Mouse (Mus musculus): Measurements from ENCODE around the gene Avl9. TPM values are rescaled to one million over a fixed set of nuclear protein-coding genes. Genes with fewer than 3 reads are reported as not detected.
A peak's percentile ranks its signal among the peaks of the same experiment; 100 is the strongest.

Avl9 gene
- polyA plus RNA-seq, 1 experiment from 2014 or later, result 26.5 TPM

DNA sequence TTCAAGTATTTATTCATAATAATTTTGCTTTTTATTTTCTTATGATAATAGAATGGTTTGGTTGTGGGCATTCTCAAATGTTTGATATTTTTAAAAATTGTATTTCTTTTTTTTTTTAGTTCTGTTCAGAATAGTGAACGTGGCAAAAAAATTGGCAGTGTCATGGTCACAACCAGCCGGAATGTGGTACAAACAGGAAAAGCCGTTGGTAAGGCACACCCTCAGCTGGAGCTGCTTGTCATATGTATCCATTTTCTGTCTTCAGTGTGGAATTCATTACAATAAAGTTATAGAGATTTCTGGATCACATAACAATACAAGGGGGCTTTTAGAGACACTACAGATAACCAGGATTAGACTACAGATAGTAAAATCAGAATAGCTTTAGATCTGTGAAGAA, 39.0 kb downstream of the Avl9 start:
- H3K9me3 ChIP-seq, result no peaks in the 10 kb centered on the region
- H3K27ac ChIP-seq (replicated peaks), result no peak overlapping the region
- no peak for ATAC-seq (ENCODE audit: low read depth)
- H3K9ac ChIP-seq, result no peak overlapping the region
- H3K4me3 ChIP-seq, result no peak overlapping the region
- 94% methylated on average over 3 of the region's 3 CpGs for WGBS
- H3K36me3 ChIP-seq, result peaks cover 58% of the 10 kb centered on the region
- no peaks in the 10 kb centered on the region for H3K4me1 ChIP-seq (replicated peaks)
- H3K27me3 ChIP-seq, result no peaks in the 10 kb centered on the region
- no peak overlapping the region for H3K4me2 ChIP-seq

DNA sequence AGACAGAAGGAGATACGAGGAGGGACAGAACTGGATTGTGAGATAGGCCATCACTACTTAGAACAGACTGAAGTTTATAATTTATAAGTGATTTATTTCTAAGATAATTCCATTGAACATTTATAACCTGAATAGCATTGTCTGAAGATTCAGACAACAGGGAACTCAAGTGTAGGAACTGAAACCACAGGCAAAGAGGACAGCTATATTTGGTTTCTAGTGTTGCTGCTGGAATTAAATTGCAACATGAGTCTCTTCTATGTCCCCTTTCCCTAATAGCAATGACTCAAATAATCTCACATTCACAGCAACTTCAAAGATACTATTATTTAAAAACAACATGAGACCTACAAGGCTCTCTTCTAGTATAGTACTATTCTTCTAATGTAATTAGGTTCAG, 41.4 kb downstream of the Avl9 start:
- Histone ChIP-seq H3K27me3 (no peaks in the 10 kb centered on the region), H3K9me3 (no peaks in the 10 kb centered on the region), H3K4me3 (no peak overlapping the region), H3K36me3 (peaks cover 76% of the 10 kb centered on the region), H3K9ac (no peak overlapping the region), H3K4me1 (replicated peaks) (no peaks in the 10 kb centered on the region), H3K4me2 (no peak overlapping the region), H3K27ac (replicated peaks) (no peak overlapping the region)
- no peak for ATAC-seq (ENCODE audit: low read depth)
- WGBS, result 94% methylated on average over 1 of the region's 1 CpGs

DNA sequence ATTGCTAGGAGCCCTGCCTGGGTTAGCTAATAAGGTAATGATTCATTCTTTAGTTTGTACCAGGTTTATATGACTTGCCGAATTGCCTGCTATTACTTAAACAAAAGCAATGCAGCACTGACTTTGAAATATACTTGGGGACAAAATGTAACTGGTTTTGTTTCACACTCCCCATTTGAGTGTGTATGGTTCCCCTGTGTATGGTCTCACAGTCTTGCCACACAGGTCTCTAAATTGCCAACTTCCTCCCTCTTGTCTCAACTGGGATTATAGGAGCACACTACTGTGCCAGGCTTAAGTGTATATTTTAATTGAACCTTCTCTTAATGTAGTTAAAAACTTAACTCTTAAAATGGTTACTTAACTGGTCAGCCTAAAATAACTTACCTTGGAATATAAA, 44.6 kb downstream of the Avl9 start:
- Histone ChIP-seq H3K9ac (no peak overlapping the region), H3K27me3 (no peaks in the 10 kb centered on the region), H3K4me2 (no peak overlapping the region), H3K4me3 (no peak overlapping the region), H3K4me1 (replicated peaks) (no peaks in the 10 kb centered on the region), H3K36me3 (peaks cover 79% of the 10 kb centered on the region), H3K27ac (replicated peaks) (no peak overlapping the region), H3K9me3 (no peaks in the 10 kb centered on the region)
- 81% methylated on average over 1 of the region's 1 CpGs for WGBS
- no peak for ATAC-seq (ENCODE audit: low read depth)

DNA sequence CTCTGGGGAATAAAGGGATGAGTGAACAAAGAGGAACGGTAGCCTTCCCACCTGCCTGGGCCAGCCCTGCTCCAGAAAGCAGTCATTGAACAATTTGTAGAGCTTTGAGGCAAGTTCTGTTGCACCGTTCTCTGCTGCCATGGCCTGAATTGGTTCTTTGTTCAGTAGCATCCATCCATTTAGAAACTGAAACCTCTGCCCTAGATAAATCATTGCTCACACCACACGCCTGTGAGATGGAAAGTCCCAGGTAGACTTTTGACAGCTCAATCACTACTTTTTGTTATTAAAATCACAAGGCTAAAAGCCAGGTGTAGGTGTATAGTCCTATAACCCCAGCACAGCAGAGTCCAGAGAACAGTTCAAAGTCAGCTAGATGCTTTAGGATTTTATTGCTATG, 50.6 kb downstream of the Avl9 start:
- Histone ChIP-seq H3K27me3 (no peaks in the 10 kb centered on the region), H3K9me3 (no peaks in the 10 kb centered on the region), H3K4me3 (no peak overlapping the region), H3K4me2 (no peak overlapping the region), H3K9ac (no peak overlapping the region), H3K36me3 (peaks cover 40% of the 10 kb centered on the region), H3K27ac (replicated peaks) (no peak overlapping the region), H3K4me1 (replicated peaks) (no peaks in the 10 kb centered on the region)
- 61% methylated on average over 3 of the region's 3 CpGs for WGBS
- ATAC-seq (ENCODE audit: low read depth), result no peak

DNA sequence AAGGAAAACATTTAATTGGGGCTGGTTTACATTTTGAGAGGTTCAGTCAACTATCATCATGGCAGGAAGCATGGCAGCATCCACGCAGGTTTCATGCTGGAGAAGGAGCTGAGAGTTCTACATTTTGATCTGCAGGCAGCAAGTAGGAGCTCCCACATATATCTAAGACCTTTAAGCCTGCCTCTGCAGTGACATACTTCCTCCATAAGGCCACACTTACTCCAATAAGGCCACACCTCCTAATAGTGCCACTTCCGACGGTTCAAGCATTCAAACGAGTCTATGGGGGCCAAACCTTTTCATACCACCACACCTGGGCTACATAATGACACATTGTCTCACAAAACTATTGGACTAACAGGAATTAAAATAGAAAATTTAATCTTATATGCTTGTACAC, 51.0 kb downstream of the Avl9 start:
- no peak overlapping the region for H3K27ac ChIP-seq (replicated peaks)
- WGBS, result 83% methylated on average over 4 of the region's 4 CpGs
- H3K4me2 ChIP-seq, result no peak overlapping the region
- H3K36me3 ChIP-seq, result peaks cover 37% of the 10 kb centered on the region
- no peak overlapping the region for H3K4me3 ChIP-seq
- no peaks in the 10 kb centered on the region for H3K4me1 ChIP-seq (replicated peaks)
- no peak for ATAC-seq (ENCODE audit: low read depth)
- no peak overlapping the region for H3K9ac ChIP-seq
- H3K9me3 ChIP-seq, result no peaks in the 10 kb centered on the region
- H3K27me3 ChIP-seq, result no peaks in the 10 kb centered on the region

DNA sequence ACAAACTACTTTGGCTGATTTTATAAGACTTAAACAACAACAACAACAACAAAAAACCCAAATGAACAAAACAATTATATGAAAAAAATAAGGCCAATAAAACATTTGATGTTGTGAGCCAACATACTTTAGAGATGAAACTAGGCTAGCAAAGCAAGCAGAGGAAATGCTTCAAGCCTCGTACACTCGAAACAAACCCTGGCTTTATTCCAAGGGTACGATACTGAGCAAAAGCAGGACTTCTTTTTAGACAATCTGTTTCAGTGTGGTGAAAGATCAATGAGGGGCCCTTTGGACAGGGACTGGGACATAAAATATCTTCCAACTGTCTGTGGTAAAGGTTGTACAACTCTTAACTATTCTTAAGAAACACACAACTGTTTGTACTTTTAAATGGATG, 61.1 kb downstream of the Avl9 start:
- H3K9ac ChIP-seq, result no peak overlapping the region
- WGBS, result 71% methylated on average over 3 of the region's 3 CpGs
- no peaks in the 10 kb centered on the region for H3K27me3 ChIP-seq
- ATAC-seq (ENCODE audit: low read depth), result no peak
- H3K4me1 ChIP-seq (replicated peaks), result no peaks in the 10 kb centered on the region
- H3K9me3 ChIP-seq, result no peaks in the 10 kb centered on the region
- no peak overlapping the region for H3K27ac ChIP-seq (replicated peaks)
- no peak overlapping the region for H3K4me3 ChIP-seq
- peaks cover 48% of the 10 kb centered on the region for H3K36me3 ChIP-seq
- no peak overlapping the region for H3K4me2 ChIP-seq

DNA sequence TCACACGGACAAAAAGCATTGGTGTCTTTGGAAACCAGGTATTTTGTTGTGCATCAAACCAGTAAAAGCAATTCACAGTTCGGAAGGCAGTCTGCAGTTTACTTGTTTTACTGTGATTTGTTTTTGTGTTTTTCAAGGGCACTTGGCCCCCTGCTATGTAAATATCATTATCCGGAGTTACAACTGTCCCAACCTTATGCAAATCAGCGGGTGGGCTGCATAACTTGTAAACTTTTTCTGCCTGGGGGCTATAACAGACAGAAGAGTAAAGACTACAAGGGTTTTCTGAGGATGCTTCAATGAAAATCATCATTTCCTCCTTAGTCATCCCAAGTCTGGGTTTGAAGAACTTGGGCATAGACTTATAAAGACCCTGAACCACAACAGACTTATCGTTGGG, 64.9 kb downstream of the Avl9 start:
- H3K27me3 ChIP-seq, result no peaks in the 10 kb centered on the region
- H3K9me3 ChIP-seq, result no peaks in the 10 kb centered on the region
- no peak overlapping the region for H3K27ac ChIP-seq (replicated peaks)
- H3K4me3 ChIP-seq, result no peak overlapping the region
- H3K36me3 ChIP-seq, result peaks cover 59% of the 10 kb centered on the region
- no peak overlapping the region for H3K4me2 ChIP-seq
- ATAC-seq (ENCODE audit: low read depth), result no peak
- no peak overlapping the region for H3K9ac ChIP-seq
- 89% methylated on average over 5 of the region's 5 CpGs for WGBS
- H3K4me1 ChIP-seq (replicated peaks), result no peaks in the 10 kb centered on the region

DNA sequence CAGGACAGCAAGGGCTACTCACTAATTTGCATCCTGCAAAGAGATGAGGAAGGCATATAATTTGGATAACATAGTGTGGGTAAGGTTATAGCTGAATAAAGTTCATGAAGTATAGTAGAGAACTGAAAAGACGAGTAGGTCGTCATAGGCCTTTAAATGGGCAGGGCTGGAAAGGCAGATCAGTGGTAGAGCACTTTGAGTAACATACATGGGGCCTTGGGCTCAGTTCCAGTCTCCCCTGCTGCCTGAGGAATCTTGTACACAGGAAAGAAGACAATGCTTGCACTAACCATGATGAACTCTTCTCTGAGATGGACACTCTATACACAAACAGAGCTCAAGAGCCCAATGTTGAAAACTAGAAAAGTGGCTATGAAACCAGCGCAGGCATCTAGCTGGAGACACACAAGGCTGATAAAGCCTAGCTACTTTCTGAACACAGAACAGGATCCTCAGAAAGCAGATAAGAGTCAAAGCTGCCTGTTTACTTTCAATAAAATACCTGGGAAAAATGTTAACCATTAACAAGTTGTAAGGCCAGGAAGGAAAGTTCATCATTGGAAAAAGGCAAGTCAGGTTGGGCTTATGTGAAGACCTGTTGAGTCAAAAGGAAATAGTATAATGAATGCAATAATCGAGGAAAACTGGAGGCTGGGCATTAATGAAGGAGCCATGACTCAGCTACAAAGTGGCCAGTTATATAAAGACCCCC, 69.0 kb downstream of the Avl9 start:
- Histone ChIP-seq H3K9ac (no peak overlapping the region), H3K4me3 (no peak overlapping the region), H3K27ac (replicated peaks) (no peak overlapping the region), H3K4me1 (replicated peaks) (0 out of 2 replicates have a peak, but pooled peaks cover 8% of the 10 kb centered on the region), H3K36me3 (peaks cover 53% of the 10 kb centered on the region), H3K4me2 (no peak overlapping the region), H3K27me3 (no peaks in the 10 kb centered on the region), H3K9me3 (no peaks in the 10 kb centered on the region)
- WGBS, result 86% methylated on average over 4 of the region's 4 CpGs
- no peak for ATAC-seq (ENCODE audit: low read depth)

DNA sequence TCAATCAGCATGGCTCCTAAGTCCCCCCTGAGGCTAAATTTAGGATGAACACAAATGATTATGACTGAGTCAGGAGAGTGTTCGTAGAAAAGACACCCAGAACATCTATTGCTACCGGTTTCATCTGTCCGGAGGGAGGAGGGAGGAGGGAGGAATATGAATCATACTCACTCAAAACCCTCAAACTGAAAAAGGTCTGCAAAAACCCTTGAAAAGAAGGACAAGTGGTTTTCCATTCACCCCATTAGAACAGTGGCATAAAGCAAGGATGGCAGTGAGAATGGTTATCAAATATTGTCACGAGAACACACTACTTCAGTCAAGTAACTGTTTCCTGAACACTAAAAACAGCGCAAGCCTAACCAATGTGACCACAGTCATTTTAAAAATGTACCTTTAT, 70.4 kb downstream of the Avl9 start:
- Histone ChIP-seq H3K36me3 (peaks cover 46% of the 10 kb centered on the region), H3K27me3 (no peaks in the 10 kb centered on the region), H3K27ac (replicated peaks) (no peak overlapping the region), H3K4me2 (no peak overlapping the region), H3K4me1 (replicated peaks) (0 out of 2 replicates have a peak, but pooled peaks cover 8% of the 10 kb centered on the region), H3K4me3 (no peak overlapping the region), H3K9ac (no peak overlapping the region), H3K9me3 (no peaks in the 10 kb centered on the region)
- ATAC-seq (ENCODE audit: low read depth), result no peak
- WGBS, result 85% methylated on average over 5 of the region's 5 CpGs

DNA sequence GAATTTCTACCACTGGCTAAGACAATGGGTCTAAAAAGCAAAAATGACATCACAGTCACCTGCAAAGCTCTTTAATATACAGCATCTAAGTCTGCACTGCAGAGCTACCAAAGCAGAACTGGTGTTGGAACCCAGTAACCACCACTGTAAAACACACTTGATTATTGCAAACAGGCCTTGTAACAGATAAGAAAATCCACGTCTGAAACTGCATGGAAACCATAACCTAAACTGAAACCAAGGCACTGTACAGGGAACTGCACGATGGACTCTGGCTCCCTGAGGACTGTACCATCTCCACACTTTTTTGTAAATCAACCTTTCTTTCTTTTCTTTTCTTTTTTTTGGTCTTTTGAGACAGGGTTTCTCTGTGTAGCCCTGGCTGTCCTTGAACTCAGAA, 73.0 kb downstream of the Avl9 start:
- no peak for ATAC-seq (ENCODE audit: low read depth)
- Histone ChIP-seq H3K4me1 (replicated peaks) (peaks cover 12% of the 10 kb centered on the region; the same call in 1 of the 2 replicates), H3K27ac (replicated peaks) (no peak overlapping the region), H3K9me3 (no peaks in the 10 kb centered on the region), H3K4me2 (no peak overlapping the region), H3K9ac (no peak overlapping the region), H3K36me3 (peaks cover 34% of the 10 kb centered on the region), H3K27me3 (no peaks in the 10 kb centered on the region), H3K4me3 (no peak overlapping the region)
- WGBS, result 94% methylated on average over 2 of the region's 2 CpGs

DNA sequence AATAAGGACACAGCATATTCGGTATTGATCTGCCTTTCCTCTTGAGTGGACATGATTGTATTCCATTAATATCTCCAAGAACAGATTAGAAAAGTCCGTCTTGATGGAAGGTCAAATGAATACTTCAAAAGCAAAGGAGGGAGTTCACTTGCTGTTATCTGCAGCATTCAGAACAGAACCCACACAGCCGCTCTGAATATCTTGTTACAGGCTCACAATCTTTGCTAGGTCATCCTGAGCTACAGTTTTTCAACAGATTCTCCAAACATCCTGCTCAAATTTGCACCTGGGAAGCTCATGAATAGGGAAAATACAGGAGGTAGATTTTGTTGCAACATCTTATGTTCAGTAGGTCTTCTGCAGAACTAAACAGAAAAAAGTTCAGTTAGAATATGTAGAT, 74.6 kb downstream of the Avl9 start:
- Histone ChIP-seq H3K4me3 (no peak overlapping the region), H3K4me2 (no peak overlapping the region), H3K4me1 (replicated peaks) (peaks cover 20% of the 10 kb centered on the region), H3K27ac (replicated peaks) (no peak overlapping the region), H3K27me3 (no peaks in the 10 kb centered on the region), H3K36me3 (peaks cover 24% of the 10 kb centered on the region), H3K9me3 (no peaks in the 10 kb centered on the region), H3K9ac (no peak overlapping the region)
- 90% methylated on average over 3 of the region's 3 CpGs for WGBS
- no peak for ATAC-seq (ENCODE audit: low read depth)

DNA sequence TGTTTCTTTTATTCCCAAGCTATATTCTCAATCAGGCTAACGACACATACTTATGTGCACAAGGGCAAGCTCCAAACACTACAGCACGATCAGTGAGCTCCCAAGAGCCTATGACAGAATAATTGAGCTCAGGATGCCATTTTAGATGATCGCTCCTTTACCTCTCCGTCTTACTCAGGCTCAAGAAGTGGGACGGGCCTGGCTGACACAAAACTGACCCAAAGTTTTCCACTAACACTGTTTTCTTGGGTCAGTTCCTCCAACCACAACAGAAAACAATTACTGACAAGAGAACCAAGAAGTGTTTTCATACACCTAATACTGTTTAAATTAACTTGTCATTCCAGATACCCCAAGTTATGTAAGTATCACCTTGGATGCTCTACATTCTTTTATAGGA, 80.1 kb downstream of the Avl9 start:
- H3K27ac ChIP-seq (replicated peaks), result no peak overlapping the region
- peak overlapping the region; percentile 59 for H3K4me2 ChIP-seq
- no peaks in the 10 kb centered on the region for H3K27me3 ChIP-seq
- no peak overlapping the region for H3K9ac ChIP-seq
- peaks cover 40% of the 10 kb centered on the region for H3K4me1 ChIP-seq (replicated peaks)
- no peaks in the 10 kb centered on the region for H3K36me3 ChIP-seq
- 89% methylated on average over 5 of the region's 5 CpGs for WGBS
- no peak for ATAC-seq (ENCODE audit: low read depth)
- H3K9me3 ChIP-seq, result no peaks in the 10 kb centered on the region
- no peak overlapping the region for H3K4me3 ChIP-seq

DNA sequence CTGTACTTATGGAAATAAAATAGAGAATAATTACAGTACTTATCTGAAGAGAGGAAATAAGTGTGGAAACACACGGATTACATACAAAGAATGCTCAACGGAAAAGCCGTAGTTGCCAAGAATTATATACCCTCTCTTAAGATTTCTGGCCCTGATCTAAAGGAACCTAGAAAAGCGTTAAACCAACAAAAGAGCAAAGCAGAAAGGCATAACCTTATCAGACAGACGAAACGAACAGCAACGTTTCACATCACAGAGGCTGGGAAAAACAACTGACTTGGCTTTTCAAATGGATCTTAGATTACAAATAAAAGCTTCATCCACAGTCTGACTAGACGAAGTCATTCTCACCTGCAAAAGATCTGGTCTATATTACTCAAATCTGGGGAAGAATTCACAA, 81.5 kb downstream of the Avl9 start:
- H3K27me3 ChIP-seq, result no peaks in the 10 kb centered on the region
- H3K4me1 ChIP-seq (replicated peaks), result peaks cover 36% of the 10 kb centered on the region
- no peak for ATAC-seq (ENCODE audit: low read depth)
- H3K4me2 ChIP-seq, result peak overlapping the region; percentile 59
- H3K9ac ChIP-seq, result peak overlapping the region; percentile 93
- H3K4me3 ChIP-seq, result peak overlapping the region; percentile 81
- H3K9me3 ChIP-seq, result no peaks in the 10 kb centered on the region
- 10% methylated on average over 8 of the region's 8 CpGs for WGBS
- no peaks in the 10 kb centered on the region for H3K36me3 ChIP-seq
- H3K27ac ChIP-seq (replicated peaks), result peak overlapping the region; percentile 99; the same call in 1 of the 2 replicates
